Mouse (Mus musculus) megakaryocyte, adult 5-6 weeks (primary cell): ENCODE data around the gene Dhtkd1. TPM values are rescaled to one million over a fixed set of nuclear protein-coding genes. Genes with fewer than 3 reads are reported as not detected.

Experiments
- total RNA-seq, 2 experiments: library from RNA; stranded (forward) in 1 of 2; stranded (reverse) in 1 of 2; fragments of 153-499, 151-499 nt in 1 of 2; fragments of 221-1000, 200-1000 nt in 1 of 2; gene quantifications; 2 replicates each; pipeline versions ENCODE4 v1.2.3 to v1.2.4; 2015 to 2017

Dhtkd1 gene
- total RNA-seq, 2 experiments from 2014 or later = 2.0 TPM; not detected in 1

Other genes with a start within 250 kb of the Dhtkd1 start
- 56.3 and 62.1 TPM in 2 replicates for gene Camk1d, start 228.3 kb downstream of the Dhtkd1 start, total RNA-seq (2015)
- 31.3 and 45.6 TPM in 2 replicates for gene Camk1d, start 228.3 kb downstream of the Dhtkd1 start, total RNA-seq (2017)
- 29.2 and 33.5 TPM in 2 replicates for gene Nudt5, start 97.8 kb downstream of the Dhtkd1 start, total RNA-seq (2015)
- 25.1 and 31.2 TPM in 2 replicates for gene Nudt5, start 97.8 kb downstream of the Dhtkd1 start, total RNA-seq (2017)
- 91.2 and 110 TPM in 2 replicates for gene Cdc123, start 97.6 kb downstream of the Dhtkd1 start, total RNA-seq (2015)
- 80.7 and 85.0 TPM in 2 replicates for gene Cdc123, start 97.6 kb downstream of the Dhtkd1 start, total RNA-seq (2017)
- 0.51 TPM in 1 of 2 replicates, not detected in the other for gene Gm13199, start 79.9 kb downstream of the Dhtkd1 start, total RNA-seq (2015)
- not detected in 2 replicates for gene Gm13199, start 79.9 kb downstream of the Dhtkd1 start, total RNA-seq (2017)
- 11.6 and 12.5 TPM in 2 replicates for gene Sec61a2, start 47.4 kb downstream of the Dhtkd1 start, total RNA-seq (2015)
- gene Sec61a2, start 47.4 kb downstream of the Dhtkd1 start, total RNA-seq (2017) = 4.0 and 5.7 TPM in 2 replicates
- 28.9 and 29.6 TPM in 2 replicates for gene Upf2, start 8.7 kb upstream of the Dhtkd1 start, total RNA-seq (2015)
- 27.6 and 32.9 TPM in 2 replicates for gene Upf2, start 8.7 kb upstream of the Dhtkd1 start, total RNA-seq (2017)
- gene Proser2, start 187.4 kb upstream of the Dhtkd1 start, total RNA-seq (2015) = not detected in 2 replicates
- gene Proser2, start 187.4 kb upstream of the Dhtkd1 start, total RNA-seq (2017) = 0.15 TPM in 1 of 2 replicates, not detected in the other